Mouse (Mus musculus) stomach, embryonic 14.5 days (tissue): ENCODE results near the gene Ulk3. TPM values are rescaled to one million over a fixed set of nuclear protein-coding genes. Genes with fewer than 3 reads are reported as not detected.

Experiments
- ATAC-seq: fragments of 200-750 bp; cut with Nextera tagmentation; 2 replicates; pipeline ENCODE4 v1.8.0; 2017; ENCODE audit warnings: low read depth, moderate TSS enrichment; ENCODE audit not compliant: insufficient number of reproducible peaks, insufficient read depth, low FRiP score
- H3K27ac ChIP-seq: fragments of 300-500 bp; sonication (generic); 2 replicates; pipeline ENCODE4 v1.5.1; 2014; ENCODE audit warnings: mild to moderate bottlenecking, low read length, moderate library complexity, mixed read lengths
- H3K27me3 ChIP-seq: fragments of 300-500 bp; sonication (generic); 2 replicates; pipeline ENCODE4 v1.6.1; 2014; ENCODE audit warnings: low read length, control low read depth, mixed read lengths; ENCODE audit not compliant: control insufficient read depth, insufficient read depth
- H3K36me3 ChIP-seq: fragments of 300-500 bp; sonication (generic); 2 replicates; pipeline ENCODE4 v1.6.1; 2014; ENCODE audit warnings: mild to moderate bottlenecking, control low read depth, low read length, moderate library complexity, mixed read lengths; ENCODE audit not compliant: control insufficient read depth, insufficient read depth
- H3K4me1 ChIP-seq: fragments of 300-500 bp; sonication (generic); 2 replicates; pipeline ENCODE4 v1.6.1; 2014; ENCODE audit warnings: low read length, control low read depth, mixed read lengths; ENCODE audit not compliant: control insufficient read depth, insufficient read depth
- H3K4me2 ChIP-seq: fragments of 300-500 bp; sonication (generic); replicated peaks from 2 replicates; pipeline ENCODE4 v1.6.1; 2014; ENCODE audit warnings: low read depth, low read length, control low read depth
- H3K4me3 ChIP-seq: fragments of 300-500 bp; sonication (generic); 2 replicates; pipeline ENCODE4 v1.5.1; 2014; ENCODE audit warnings: low read depth, low read length, control low read depth
- H3K9ac ChIP-seq: fragments of 300-500 bp; sonication (generic); replicated peaks from 2 replicates; pipeline ENCODE4 v1.6.1; 2014; ENCODE audit warnings: low read depth, mild to moderate bottlenecking, control low read depth, low read length, moderate library complexity, mixed read lengths
- H3K9me3 ChIP-seq: fragments of 300-500 bp; sonication (generic); 2 replicates; pipeline ENCODE4 v1.6.1; 2016; ENCODE audit warnings: low read depth, low read length, control low read depth; ENCODE audit not compliant: control insufficient read depth
- WGBS: fragments of 180-500 bp; shearing (Covaris S2); extraction: QIAGEN DNeasy Blood & Tissue Kit; methylation state at CpG from one replicate; pipeline ENCODE4 v1.1.7; 2014; 5-methylcytosine and 5-hydroxymethylcytosine counted together
- polyA plus RNA-seq: library from polyadenylated mRNA; unstranded; fragments of >200 nt; fragmentation: Nextera tagmentation; extraction: Ambion mirVana; gene quantifications from 2 replicates; pipeline ENCODE4 v1.2.1, GENCODE M21; 2014

The Ulk3 gene
- polyA plus RNA-seq, 1 experiment from 2014 or later = 14.4 TPM

DNA sequence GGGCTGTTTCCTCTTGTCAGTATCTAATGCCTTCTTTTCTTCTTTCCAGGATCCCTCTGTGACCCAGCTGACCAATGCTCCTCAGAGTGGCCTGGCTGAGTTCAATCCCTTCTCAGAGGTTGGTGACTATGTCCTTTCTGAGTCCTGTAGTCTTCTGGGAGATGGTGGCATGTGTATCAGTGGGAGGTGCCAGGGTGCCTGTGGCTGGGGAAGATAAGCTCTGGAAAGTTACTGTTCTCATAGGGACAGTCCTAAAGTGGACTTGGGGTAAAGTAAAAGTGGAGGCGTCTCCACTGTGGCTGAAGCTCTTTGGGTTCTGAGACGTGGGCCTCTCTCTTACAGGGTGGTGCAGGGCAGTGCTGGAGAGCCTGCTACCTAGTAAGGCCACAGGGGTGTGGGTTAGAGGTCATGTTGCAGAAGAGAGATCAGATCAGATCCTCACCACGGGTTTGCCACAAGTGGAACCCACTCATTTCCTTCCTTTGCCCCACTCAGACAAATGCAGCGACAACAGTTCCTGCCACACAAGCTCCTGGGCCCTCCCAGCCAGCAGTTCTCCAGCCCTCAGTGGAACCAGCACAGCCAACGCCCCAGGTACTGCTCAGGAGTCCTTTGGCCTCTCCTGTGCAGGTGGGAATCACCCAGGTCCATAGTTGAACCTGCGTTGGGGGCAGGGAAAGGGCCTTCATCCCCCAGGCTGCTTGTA is 12.0 kb upstream of the Ulk3 start:
- Histone ChIP-seq H3K27me3 (no peaks in the 10 kb centered on the region), H3K4me3 (no peak overlapping the region), H3K4me2 (no peak overlapping the region), H3K4me1 (no peaks in the 10 kb centered on the region), H3K27ac (no peak overlapping the region), H3K9me3 (no peaks in the 10 kb centered on the region), H3K36me3 (peaks cover 24% of the 10 kb centered on the region), H3K9ac (no peak overlapping the region)
- no peak for ATAC-seq
- WGBS = 87% methylated on average over 6 of the region's 6 CpGs

DNA sequence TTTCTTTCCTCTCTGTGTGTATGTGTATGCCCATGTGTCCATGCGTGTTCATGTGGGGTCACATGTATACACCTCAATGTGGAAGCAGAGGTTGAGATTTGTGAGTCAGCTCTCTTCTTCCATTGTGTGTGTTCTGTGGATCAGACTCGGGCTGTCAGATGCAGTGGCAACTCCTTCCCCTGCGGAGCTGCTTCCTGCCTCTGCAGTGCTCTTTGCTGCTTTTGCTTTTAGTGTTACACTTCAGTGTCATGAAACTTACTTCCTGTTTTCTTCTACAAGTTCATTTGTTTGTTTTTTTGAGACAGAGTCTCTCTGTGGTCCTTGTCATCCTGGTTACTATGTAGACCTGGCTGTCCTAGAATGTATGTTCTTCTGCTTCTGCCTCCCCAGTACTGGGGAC is 4.3 kb upstream of the Ulk3 start:
- Histone ChIP-seq H3K4me3 (no peak overlapping the region), H3K9me3 (no peaks in the 10 kb centered on the region), H3K9ac (no peak overlapping the region), H3K27me3 (no peaks in the 10 kb centered on the region), H3K27ac (no peak overlapping the region), H3K4me2 (no peak overlapping the region), H3K36me3 (peaks cover 33% of the 10 kb centered on the region), H3K4me1 (peaks cover 6% of the 10 kb centered on the region; the same call in 1 of the 2 replicates)
- 91% methylated on average over 3 of the region's 3 CpGs for WGBS
- no peak for ATAC-seq

DNA sequence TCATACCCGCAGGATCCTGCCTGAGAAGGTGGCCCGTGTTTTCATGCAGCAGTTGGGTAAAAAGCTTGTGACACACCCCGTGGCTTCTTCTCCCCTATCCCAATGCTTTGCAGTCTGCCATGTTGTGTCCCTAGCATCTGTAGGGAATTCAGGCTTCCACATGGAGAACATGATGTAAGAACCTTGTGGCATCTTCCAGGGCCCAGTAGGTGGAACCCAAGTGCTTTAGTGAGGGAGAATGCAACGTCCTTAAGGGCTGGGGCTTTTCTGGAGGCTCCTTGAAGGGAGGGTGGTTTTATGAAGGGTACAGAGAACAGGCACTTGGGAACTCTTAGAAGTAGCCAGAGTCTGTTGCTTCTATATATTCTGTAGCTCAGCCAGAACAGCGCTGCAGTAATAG is 1.5 kb downstream of the Ulk3 start:
- 35% methylated on average over 5 of the region's 5 CpGs for WGBS

DNA sequence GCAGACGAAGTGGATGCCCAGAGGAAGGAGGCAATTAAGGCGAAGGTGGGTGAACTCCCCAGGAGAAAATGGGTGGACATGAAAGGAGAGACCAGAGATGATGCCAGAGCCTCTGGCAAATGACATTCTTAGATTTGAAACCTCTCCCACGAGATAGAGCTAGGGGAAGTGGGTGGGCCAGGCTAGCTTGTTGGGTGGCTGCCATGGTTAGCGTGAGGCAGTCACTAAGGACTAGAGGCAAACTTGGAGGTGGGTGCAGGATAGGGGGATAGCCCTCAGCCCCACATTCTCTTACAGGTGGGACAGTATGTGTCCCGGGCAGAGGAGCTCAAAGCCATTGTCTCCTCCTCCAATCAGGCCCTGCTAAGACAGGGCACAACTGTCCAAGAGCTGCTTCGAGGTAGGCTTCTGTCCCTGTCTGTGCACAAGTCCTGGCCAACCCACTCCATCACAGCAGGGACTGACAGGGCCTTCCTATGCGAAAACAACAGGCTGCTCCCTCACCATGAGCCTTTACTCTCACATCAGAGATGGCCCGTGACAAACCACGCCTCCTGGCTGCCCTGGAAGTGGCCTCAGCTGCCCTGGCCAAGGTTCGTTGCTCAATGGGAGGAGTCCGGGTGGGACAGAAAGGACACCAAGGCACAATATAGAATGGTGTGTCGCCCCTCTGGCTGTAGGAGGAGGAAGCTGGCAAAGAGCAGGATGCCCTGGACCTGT is 4.4 kb downstream of the Ulk3 start:
- Histone ChIP-seq H3K9ac (no peak overlapping the region), H3K36me3 (peaks cover 9% of the 10 kb centered on the region), H3K9me3 (no peaks in the 10 kb centered on the region), H3K4me2 (no peak overlapping the region), H3K27me3 (no peaks in the 10 kb centered on the region), H3K27ac (no peak overlapping the region), H3K4me3 (no peak overlapping the region), H3K4me1 (peaks cover 8% of the 10 kb centered on the region; the same call in 1 of the 2 replicates)
- 55% methylated on average over 12 of the region's 12 CpGs for WGBS
- no peak for ATAC-seq

More for the DNA sequence above, 1.5 kb downstream of the Ulk3 start:
- H3K36me3 ChIP-seq = peaks cover 9% of the 10 kb centered on the region
- no peak overlapping the region for H3K4me2 ChIP-seq
- H3K9me3 ChIP-seq = no peaks in the 10 kb centered on the region
- H3K9ac ChIP-seq = no peak overlapping the region
- no peaks in the 10 kb centered on the region for H3K27me3 ChIP-seq
- peaks cover 10% of the 10 kb centered on the region; the same call in 1 of the 2 replicates for H3K4me1 ChIP-seq
- H3K27ac ChIP-seq = no peak overlapping the region
- ATAC-seq = no peak
- H3K4me3 ChIP-seq = no peak overlapping the region; the same call in 1 of the 2 replicates

DNA sequence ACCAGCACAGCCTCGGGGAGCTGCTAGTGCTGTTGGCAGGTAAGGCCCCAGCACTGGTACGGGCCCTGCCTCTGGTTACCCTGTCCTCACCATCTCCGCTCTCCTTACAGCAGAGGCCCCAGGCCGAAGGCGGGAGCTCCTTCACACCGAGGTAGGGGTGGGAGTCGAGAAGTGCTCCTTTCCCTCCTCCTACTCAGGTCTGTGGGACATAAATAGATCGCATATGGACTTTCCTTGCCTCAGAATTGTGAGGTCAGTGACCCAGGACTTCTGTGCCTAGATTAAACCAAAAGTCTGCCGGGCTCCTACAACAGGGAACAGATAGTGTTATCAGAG is 4.9 kb downstream of the Ulk3 start:
- Histone ChIP-seq H3K36me3 (peaks cover 9% of the 10 kb centered on the region), H3K27me3 (no peaks in the 10 kb centered on the region), H3K9me3 (no peaks in the 10 kb centered on the region), H3K27ac (no peak overlapping the region), H3K4me3 (no peak overlapping the region), H3K9ac (no peak overlapping the region), H3K4me1 (peaks cover 4% of the 10 kb centered on the region; the same call in 1 of the 2 replicates), H3K4me2 (no peak overlapping the region)
- WGBS = 72% methylated on average over 9 of the region's 9 CpGs
- ATAC-seq = no peak

DNA sequence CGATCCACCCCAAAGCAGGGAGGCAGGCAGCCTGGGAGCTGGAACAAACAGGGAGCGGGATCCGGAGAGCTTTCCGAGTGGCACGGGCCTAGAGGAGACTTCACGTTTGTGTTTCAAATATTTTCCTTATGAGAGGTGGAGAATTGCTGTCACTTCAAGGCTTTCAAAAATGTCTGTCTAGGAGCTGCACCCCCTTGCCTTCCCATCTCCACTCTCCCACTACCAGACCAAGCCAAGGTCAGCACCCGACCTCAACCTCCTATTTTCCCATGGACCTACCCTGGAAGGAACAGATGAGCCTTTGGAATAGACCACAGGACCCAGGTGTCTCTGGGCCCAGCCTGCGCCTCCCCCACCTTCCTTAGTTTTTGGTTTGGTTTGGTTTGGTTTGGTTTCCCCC is 8.0 kb downstream of the Ulk3 start:
- H3K9ac ChIP-seq = no peak overlapping the region
- WGBS = 82% methylated on average over 8 of the region's 8 CpGs
- H3K4me1 ChIP-seq = peaks cover 6% of the 10 kb centered on the region; the same call in 1 of the 2 replicates

DNA sequence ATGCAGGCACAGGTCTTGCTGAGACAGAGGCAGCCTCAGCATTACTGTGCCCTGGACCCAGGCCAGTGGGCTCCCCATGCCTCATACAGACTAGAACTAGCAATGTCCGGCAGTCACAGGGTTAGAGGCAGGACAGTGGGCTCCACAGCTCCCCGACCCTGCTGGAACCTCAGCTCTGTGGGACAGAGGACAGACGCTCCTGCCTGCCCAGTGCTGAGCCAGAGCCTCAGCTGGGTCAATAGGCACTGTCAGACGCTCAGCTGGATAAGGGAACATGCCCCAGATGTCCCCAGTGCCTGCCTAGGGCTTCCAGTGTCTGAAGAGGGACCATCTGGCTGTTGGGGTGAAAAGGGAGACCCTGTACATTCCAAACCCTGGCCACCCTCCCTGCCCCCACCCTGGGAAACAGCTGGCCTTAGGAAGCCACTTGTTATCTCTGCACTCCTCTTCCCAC is 8.7 kb downstream of the Ulk3 start:
- Histone ChIP-seq H3K9ac (no peak overlapping the region), H3K4me2 (no peak overlapping the region), H3K4me3 (no peak overlapping the region), H3K36me3 (peaks cover 7% of the 10 kb centered on the region), H3K9me3 (no peaks in the 10 kb centered on the region), H3K27ac (no peak overlapping the region), H3K4me1 (peaks cover 6% of the 10 kb centered on the region; the same call in 1 of the 2 replicates), H3K27me3 (no peaks in the 10 kb centered on the region)
- 21% methylated on average over 4 of the region's 4 CpGs for WGBS
- 0 out of 2 replicates have a peak, but pooled peaks have one; percentile 12 for ATAC-seq

More for the DNA sequence above, 8.0 kb downstream of the Ulk3 start:
- no peak overlapping the region for H3K27ac ChIP-seq
- no peak for ATAC-seq
- H3K27me3 ChIP-seq = no peaks in the 10 kb centered on the region
- H3K4me2 ChIP-seq = no peak overlapping the region
- H3K4me3 ChIP-seq = no peak overlapping the region
- no peaks in the 10 kb centered on the region for H3K9me3 ChIP-seq
- H3K36me3 ChIP-seq = peaks cover 9% of the 10 kb centered on the region

DNA sequence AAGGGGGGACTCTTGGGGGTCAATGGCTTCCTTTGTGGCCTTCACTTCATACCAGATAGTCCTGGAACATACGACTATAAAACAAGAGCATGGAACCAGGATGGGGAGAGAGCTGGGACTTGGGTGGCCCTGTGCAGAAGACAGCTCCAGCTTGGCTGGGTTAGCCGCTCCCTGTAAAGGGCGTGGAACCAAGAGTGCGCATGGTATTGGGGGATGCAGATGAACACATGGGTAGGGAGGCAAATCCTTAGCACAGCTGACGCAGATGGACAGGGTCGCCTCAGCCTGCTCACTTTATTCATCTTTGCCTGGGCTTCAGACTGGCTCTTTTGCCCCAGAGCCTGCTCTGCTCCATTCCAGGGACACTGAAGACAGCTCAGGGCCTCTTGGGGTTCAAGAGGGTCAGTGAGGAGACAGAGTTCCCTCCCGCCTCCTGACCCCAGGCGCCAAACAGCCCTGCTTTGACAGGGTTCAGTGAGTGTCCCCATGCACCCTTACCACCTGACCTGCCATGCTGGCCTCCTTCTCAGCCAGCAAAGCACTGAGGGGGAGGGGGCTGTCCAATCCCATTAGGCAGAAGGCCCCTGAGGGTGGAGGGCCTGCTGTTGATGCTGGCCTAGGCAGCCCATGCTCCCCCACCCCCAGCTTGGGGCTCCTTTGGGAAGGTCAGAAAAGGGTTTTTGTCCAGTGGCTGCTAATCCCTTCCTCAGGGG is 9.8 kb downstream of the Ulk3 start:
- no peak for ATAC-seq
- no peaks in the 10 kb centered on the region for H3K9me3 ChIP-seq
- H3K36me3 ChIP-seq = peaks cover 6% of the 10 kb centered on the region
- peaks cover 6% of the 10 kb centered on the region; the same call in 1 of the 2 replicates for H3K4me1 ChIP-seq
- no peak overlapping the region for H3K4me3 ChIP-seq
- WGBS = 50% methylated on average over 8 of the region's 8 CpGs
- H3K27me3 ChIP-seq = no peaks in the 10 kb centered on the region
- H3K27ac ChIP-seq = no peak overlapping the region
- H3K4me2 ChIP-seq = no peak overlapping the region
- no peak overlapping the region for H3K9ac ChIP-seq
